Mouse (Mus musculus) forelimb bud, embryonic 11.5 days (tissue): ENCODE measurements at regions not wholly inside any gene's neighbourhood (a gene's known extent, or its start where the extent isn't known, plus 50 kb on each side); places are given as distances from the start of the nearest gene placed in this dataset.
A peak's percentile ranks its signal among the peaks of the same experiment; 100 is the strongest.

Experiments
- DNase-seq: peaks from one replicate; pipeline ENCODE4 v3.0.0-alpha.2; 2012; ENCODE audit warnings: low read depth, low spot score

DNA sequence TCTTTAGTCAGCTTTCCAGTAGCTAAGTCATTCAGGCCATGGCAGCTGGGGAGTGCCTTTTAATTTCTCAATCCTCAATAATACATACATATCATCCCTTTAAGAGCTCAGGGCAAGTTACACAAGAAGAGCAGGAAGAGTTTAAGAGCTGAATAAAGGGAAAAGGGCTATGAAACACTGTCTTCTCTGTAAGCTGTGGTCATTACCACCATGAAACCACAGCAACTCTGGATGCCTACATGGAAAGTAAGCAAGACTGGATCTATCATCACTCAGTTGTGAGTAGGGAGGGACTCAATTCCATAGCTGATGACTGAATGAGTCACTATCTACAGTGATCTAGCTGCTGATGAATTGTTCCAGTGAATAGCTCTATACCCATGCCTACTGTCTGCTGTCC lies 349.9 kb downstream of the Nr2f2 start:
- no peak for DNase-seq

DNA sequence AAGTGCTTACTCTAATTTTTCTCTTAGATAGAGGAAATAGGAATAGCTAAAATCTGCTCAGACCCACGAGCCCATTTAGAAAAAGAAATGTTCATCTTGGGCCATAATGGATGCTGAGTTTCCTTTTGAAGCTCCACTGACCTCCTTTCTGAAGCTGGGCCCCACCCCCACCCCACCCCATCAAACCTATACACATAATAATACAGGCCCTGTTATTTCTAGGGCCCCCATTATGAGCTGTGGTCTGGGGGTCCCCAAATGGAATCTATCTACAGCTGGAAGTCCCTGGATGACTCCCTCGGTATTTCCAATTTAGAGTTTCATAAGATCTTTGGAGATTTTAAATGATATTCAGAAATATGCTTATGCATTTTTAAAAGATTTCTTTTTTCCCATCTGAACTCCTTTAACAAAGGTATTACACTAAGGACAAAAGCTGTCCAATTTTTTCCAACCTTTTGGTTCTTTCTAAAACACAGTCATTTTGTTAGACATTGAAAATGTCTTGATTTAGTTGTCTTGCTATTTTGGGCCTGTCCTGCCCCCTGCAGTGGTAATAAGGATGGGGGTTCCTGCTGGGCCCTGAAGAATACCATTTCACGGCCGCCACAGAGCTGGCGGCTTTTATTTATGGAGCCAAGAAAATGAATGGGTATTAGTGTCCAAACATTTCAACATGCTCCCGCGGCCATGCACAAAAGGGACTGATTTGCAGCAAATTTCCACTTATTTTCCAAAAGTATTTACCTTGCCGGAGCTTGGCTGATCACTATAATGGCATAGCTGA lies 363.1 kb downstream of the Nr2f2 start:
- no peak for DNase-seq

DNA sequence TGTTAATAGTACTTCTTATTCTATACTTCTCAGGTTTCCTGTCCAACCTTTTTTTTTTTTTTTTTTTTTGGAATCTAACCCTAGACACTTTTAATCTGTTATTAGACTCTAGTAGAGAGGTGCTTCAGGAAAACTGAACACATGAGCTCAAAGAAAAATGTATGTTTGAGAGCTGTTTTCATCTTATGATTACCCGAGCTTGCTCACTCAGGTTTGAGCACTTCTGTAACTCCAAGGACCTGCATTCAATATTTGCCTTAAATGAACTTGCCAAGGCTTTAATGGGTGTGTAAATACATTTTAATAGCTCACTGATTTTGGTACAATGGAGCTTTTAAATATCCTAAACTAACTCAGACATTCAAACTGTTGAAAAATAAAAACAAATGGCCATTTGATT lies 367.8 kb downstream of the Nr2f2 start:
- DNase-seq = no peak

- peak; percentile 35 for DNase-seq
These were observed 371.8 kb downstream of the Nr2f2 start for GRCm38 (mm10) chr7:69994540-69995303.

GRCm38 (mm10) chr7:69992383-69993327 lies 373.9 kb downstream of the Nr2f2 start:
- no peak for DNase-seq

DNA sequence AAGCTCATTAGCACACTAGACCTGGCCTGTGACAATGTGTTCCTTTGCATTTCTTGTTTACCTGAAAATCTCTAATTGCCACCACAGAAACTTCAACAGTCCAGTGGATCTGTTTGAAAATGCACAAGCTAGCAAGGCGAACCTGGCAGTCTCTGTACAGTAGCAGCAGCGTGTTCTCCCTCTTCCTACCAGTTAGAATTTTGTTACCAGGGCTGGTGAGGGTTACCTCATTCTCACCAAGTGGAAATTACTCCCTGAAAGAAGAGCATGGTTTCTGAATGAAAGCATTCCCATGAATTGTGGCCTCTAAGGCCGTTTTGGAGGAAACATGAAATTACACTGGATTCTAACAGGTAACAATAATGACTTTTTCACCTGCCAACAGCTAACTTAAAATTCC lies 374.6 kb downstream of the Nr2f2 start:
- DNase-seq = no peak

GRCm38 (mm10) chr7:69988704-69989103 lies 377.8 kb downstream of the Nr2f2 start:
- peak; percentile 48 for DNase-seq

GRCm38 (mm10) chr7:69981301-69981700 lies 385.2 kb downstream of the Nr2f2 start:
- no peak for DNase-seq

DNA sequence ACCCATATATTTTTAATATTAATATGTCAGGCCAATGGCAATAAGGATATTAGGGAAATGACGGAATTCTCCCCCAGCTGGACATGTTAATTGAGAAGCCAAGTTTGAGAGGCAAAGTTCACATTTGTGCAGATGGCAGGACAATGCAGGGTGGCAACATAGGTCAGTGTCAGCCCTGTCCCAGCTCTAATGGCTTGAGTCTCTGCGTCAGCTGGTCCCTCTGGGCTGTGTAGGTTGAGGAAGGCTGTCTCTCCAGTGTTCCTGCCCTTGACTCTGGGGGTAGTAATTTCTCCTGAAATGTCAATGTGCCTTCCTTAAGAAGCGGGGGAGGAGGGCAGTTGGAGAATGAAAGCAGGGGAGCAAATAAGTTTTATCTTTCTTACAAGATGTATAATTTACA lies 390.2 kb downstream of the Nr2f2 start:
- no peak for DNase-seq

GRCm38 (mm10) chr7:69964002-69964401 lies 402.5 kb downstream of the Nr2f2 start:
- DNase-seq = no peak

GRCm38 (mm10) chr7:69950221-69950670 lies 416.3 kb downstream of the Nr2f2 start:
- DNase-seq = peak; percentile 19

DNA sequence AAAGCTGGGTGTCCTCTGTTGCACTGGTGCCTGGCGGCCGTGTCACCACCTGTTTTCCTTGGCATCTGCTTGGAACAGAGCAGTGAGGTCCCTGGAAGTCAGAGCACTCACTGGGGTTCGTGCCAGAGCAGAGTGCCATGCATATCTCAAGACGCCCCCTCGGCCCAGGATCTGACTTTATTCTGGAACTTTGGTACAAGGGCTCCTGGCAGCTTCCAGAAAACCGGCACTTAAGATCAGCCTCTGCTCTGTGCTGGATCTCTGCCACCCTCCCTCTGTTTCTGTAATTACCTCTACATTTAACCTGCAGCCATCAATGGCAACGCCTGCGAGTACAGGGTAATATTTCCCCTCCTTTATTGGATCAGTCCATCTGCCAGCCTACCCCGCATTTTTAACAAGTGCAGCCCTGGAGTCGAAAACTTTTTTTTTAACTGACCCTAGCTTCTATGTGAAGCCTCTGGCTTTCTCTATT lies 416.9 kb downstream of the Nr2f2 start:
- peak; percentile 14 for DNase-seq

DNA sequence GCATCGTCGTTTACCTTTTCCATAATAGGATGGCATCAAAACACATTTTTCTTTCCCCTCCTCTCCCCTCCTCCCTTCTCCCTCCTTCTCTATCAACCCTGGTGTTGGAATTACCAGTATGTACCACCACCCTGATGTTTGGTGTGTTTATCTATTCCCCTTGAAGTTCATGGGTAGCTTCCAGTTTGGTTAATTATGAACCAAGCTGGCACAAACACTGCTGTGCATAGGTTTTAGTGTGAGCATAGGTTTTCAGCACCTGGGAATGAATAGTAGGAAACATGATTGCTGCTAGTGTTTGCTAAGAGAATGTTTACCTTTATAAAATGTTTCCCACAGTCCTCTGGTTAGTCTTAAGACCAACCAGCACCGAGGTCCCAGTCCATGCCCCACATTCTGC lies 420.1 kb downstream of the Nr2f2 start:
- no peak for DNase-seq

GRCm38 (mm10) chr7:69941881-69942280 lies 424.7 kb downstream of the Nr2f2 start:
- DNase-seq = no peak

DNA sequence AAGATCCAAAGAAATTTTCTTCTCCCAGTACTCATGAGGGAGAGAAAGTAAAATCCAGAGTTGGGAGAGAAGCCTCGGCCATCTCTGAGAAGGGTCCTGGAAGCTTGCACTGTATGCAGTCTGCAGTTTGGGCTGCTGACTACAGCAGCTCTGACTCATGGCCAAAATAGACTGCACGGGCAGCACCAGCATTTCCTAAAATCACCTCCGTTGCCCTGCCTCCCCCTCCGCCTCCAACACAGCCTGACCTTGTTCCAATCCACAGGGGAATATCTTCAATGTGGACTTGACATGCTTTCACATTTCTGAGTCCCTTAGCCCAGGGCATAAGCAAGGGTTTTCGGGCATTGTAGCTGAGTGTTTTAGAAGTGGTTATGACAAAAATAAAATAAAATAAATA lies 441.3 kb downstream of the Nr2f2 start:
- no peak for DNase-seq

DNA sequence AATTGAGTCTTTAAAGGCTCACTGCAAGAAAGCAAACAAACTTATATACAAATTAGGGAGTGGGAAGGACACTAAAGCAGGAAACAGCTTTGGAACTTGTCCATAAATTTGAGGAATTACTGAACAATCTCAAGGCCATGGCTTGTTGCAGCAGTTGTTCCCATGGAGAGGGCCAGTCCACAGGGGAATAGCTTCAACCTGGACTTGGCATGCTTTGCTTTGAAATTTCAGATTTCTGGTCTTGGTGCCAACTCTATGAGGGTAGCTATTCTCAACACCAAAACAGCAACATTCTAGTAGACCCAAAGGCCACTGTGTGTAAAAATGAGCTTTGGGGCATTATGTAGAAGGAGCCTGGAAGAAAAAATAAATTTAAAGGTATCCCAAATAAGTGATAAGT lies 442.0 kb downstream of the Nr2f2 start:
- no peak for DNase-seq

DNA sequence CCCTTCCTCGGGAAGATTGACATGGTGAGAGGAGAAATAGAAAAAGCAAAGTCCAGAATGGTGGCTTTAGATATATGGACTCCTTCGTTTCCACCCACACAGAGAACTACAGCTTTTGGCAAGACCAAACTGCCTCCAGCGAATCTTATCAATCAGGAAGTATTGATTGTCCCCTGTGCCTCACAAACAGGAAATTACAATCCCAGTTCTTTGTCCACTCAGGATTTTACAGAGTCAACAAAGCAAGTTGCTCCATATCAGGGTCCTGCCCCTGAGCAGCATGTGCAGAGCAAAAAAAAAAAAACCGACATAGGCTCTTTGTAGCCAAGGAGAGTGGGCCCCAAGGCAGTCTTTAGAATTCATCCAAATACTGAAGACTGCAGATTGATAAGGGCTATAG lies 454.8 kb downstream of the Nr2f2 start:
- DNase-seq = no peak

DNA sequence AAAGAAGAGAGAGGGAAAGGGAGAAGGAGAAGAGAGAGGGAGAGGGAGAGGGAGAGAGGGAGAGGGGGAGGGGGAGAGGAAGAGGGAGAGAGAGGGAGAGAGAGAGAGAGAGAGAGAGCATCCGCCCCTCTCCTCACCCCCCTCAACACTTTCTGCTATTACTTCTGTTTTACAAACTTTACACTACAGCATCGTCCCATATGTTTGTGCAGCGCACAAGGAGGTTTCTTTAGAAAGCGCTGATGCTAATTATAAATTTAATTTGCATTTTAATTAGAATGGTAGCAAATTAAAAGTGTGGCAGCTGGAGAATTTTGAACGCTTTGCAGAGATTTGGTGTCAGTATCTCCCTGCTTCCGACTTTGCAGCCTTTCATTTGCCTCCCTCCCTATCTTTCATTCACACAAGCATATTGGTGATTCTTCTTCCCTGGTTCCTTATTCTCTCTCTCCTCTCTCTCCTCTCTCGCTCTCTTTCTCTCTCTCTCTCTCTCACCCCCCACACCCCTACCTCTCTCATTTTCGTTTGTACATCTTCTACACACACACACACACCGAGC lies 476.0 kb downstream of the Nr2f2 start:
- no peak for DNase-seq

DNA sequence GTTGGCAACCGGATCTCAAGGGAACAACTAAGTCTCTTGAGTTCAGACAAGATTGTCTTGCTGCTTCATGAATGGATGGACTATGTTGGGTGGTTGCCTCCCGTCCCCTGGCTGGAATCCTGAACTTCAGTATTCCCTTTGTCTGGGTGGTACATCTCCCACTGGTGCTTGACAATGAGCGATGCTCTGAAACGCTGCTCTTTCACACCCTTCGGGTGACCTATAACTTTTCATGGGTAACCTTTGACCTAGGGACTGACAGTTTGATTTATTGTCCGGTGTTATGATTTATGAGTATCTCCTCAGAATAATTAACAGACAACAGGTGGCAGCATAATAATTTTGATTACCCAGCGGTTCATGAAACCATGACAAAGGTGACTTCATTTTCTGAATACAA lies 478.3 kb downstream of the Nr2f2 start:
- DNase-seq = no peak

DNA sequence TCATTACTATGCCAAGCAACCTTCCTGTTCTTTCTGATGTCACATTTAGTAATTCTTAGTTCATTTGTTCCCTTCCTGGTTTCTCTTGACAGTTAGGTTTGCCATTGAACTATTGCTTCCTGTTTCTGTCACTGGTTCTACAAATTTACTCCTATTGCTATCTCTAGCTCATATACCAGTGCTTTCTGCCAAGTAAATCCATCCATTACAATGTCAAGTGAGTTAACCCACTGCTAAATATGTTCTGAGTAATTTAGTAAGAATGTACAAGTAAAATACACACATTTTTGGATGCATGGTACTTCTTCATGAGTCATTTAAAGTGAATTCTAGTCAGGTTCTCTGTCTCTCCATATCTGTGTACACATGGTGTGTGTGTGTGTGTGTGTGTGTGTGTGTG lies 489.5 kb downstream of the Nr2f2 start:
- no peak for DNase-seq

DNA sequence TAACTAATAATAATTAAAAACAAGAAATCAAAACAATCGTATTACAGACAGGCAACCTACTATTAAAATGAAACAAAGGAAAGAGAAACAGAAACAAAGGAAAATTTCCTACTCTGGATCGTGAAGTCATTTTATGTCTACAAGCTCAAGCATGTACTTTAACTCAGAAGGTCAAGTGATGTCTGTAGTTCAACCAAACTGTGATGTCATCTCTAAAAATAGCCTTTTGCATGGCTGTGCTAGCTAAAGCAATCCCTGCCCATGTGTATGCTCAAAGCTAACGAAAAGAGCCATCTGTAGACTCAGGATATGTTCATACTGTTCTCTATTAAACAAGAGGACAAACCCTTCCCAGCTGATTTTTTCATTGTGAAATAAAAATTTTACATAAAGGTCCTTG lies 500.7 kb downstream of the Nr2f2 start:
- DNase-seq = no peak
